Mouse (Mus musculus): ENCODE data around the gene Zbtb20. TPM values are rescaled to one million over a fixed set of nuclear protein-coding genes. Genes with fewer than 3 reads are reported as not detected.
A peak's percentile ranks its signal among the peaks of the same experiment; 100 is the strongest.

Gene Zbtb20
- polyA plus RNA-seq (2015; fragmentation: Nextera tagmentation; extraction: Ambion mirVana), result 27.9 and 39.7 TPM in 2 replicates

DNA sequence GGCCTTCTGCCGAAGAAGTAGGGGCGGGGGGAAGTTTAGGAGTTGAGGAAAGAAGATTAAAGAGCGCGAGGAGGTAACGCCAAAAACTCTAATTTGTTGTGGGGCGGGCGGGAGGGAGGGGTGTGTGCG lies at the start of gene Zbtb20:
Zbtb20 (plus strand) TSS at position 30 of the 129 bp plus-strand sequence.
- DNase-seq (ENCODE audit: low spot score), result no peak
- peak within 1 kb of the TSS; percentile 97 for H3K27ac ChIP-seq (ENCODE audit: low read length)
- 0% methylated on average over 2 of the region's 8 CpGs for WGBS
- peak within 1 kb of the TSS; percentile 85 for H3K9ac ChIP-seq (replicated peaks; ENCODE audit: low read depth)
- H3K4me2 ChIP-seq (replicated peaks; ENCODE audit: low read depth, low read length), result peak within 1 kb of the TSS; percentile 60
- H3K9me3 ChIP-seq (ENCODE audit: low read length), result no peaks in the 10 kb centered on the region
- no peak for ATAC-seq
- H3K4me1 ChIP-seq (ENCODE audit: insufficient read depth, low read depth, low read length), result peaks cover 2% of the 10 kb centered on the region; the same call in 1 of the 2 replicates
- H3K4me3 ChIP-seq (ENCODE audit: low read depth, low read length), result peak within 1 kb of the TSS; percentile 67
- TF ChIP-seq CTCF (IDR thresholded peaks at IDR 0.05) (no peak), EP300 (IDR thresholded peaks at IDR 0.05) (no peak)
- no peaks in the 10 kb centered on the region for H3K36me3 ChIP-seq (ENCODE audit: insufficient read depth, low read length)
- H3K27me3 ChIP-seq (replicated peaks; ENCODE audit: insufficient read depth, low read length), result no peaks in the 10 kb centered on the region

DNA sequence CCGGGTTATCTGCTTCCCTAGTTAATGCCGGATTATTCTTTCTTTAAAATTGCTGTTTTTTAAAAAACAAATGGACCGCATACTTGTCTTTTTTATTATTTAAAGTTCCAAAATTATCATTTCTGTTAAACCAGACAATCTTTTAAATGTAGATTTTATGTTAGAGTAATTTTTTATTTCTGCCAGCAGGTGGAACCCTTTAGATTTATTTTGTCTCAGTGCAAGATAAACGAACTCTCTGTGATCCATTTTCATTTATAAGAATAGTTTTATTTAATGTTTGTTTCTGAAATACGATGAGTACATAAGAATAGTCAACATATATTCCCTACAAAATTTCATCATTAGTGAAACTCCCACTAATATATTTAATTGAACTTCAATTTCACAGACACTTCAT lies 39.7 kb upstream of the Zbtb20 start:
- TF ChIP-seq CTCF (IDR thresholded peaks at IDR 0.05) (peak; percentile 26; the same call in 1 of the 2 replicates), EP300 (IDR thresholded peaks at IDR 0.05) (no peak)
- peak; percentile 72 for DNase-seq (ENCODE audit: low spot score)
- 53% methylated on average over 5 of the region's 5 CpGs for WGBS

DNA sequence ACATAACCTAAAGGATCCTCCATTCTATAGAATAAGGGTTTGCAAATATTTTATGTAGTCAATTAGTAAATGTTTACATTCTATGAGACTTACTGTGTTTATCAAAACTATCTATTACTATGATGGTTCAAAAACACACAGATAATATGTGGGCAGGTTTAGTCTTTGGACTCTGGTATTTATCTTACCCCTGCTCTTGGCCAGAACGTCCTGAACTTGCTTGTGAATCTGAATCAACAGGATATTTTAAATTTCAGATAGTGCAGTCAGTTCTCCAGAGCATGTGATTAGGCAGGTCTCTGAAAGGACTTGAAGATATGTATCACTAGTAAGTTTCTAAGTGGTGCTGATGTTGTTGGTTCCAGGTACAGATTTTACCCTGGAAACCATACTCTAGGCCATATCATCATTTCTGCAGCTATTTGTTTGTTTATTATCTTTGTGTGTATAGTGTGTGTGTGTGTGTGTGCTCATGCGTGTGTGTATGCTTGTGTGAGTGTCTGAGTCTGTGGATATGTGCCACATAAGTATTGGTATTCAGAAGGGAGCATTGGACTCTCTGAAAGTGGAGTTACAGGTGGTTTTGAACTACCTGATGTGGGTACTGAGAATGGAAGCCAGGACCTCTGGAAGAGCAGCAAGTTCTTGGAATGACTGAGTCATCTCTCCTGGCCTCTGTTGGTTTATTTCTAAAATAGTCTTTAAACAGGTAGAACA lies 39.1 kb upstream of the Zbtb20 start:
- TF ChIP-seq EP300 (IDR thresholded peaks at IDR 0.05) (no peak), CTCF (IDR thresholded peaks at IDR 0.05) (no peak)
- no peaks in the 10 kb centered on the region for H3K9me3 ChIP-seq (ENCODE audit: low read length)
- no peak overlapping the region for H3K4me3 ChIP-seq (ENCODE audit: low read depth, low read length)
- no peaks in the 10 kb centered on the region for H3K4me1 ChIP-seq (ENCODE audit: insufficient read depth, low read depth, low read length)
- WGBS, result 50% methylated on average over 2 of the region's 2 CpGs
- no peaks in the 10 kb centered on the region for H3K27me3 ChIP-seq (replicated peaks; ENCODE audit: insufficient read depth, low read length)
- H3K36me3 ChIP-seq (ENCODE audit: insufficient read depth, low read length), result no peaks in the 10 kb centered on the region
- H3K9ac ChIP-seq (replicated peaks; ENCODE audit: low read depth), result no peak overlapping the region
- no peak for ATAC-seq
- no peak overlapping the region for H3K27ac ChIP-seq (ENCODE audit: low read length)
- no peak for DNase-seq (ENCODE audit: low spot score)
- no peak overlapping the region for H3K4me2 ChIP-seq (replicated peaks; ENCODE audit: low read depth, low read length)

More for the DNA sequence above, 39.7 kb upstream of the Zbtb20 start:
- Histone ChIP-seq H3K4me2 (replicated peaks; ENCODE audit: low read depth, low read length) (no peak overlapping the region), H3K9me3 (ENCODE audit: low read length) (no peaks in the 10 kb centered on the region), H3K27ac (ENCODE audit: low read length) (no peak overlapping the region), H3K9ac (replicated peaks; ENCODE audit: low read depth) (no peak overlapping the region), H3K4me1 (ENCODE audit: insufficient read depth, low read depth, low read length) (no peaks in the 10 kb centered on the region), H3K27me3 (replicated peaks; ENCODE audit: insufficient read depth, low read length) (no peaks in the 10 kb centered on the region), H3K36me3 (ENCODE audit: insufficient read depth, low read length) (no peaks in the 10 kb centered on the region), H3K4me3 (ENCODE audit: low read depth, low read length) (no peak overlapping the region)
- ATAC-seq, result no peak

DNA sequence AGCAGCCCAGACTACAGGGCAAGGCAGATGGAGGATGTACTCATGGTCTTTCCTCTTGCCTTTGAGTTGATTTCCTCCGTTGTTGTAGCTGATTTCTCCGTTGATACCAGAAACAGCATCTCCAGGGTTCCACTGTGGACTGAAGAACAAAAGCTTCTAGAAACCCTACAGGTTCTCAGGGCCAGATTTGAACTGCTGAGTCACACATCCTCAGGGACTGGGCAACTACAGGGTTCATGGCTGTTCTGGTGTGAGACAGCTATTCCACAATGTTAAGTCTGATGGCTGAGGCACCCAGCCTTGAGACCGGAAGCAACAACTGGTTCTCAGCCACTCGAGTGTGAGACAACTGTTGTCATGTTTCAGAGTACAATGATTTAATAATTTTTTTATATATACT lies 37.5 kb upstream of the Zbtb20 start:
- WGBS, result 78% methylated on average over 4 of the region's 4 CpGs
- H3K9me3 ChIP-seq (ENCODE audit: low read length), result no peaks in the 10 kb centered on the region

DNA sequence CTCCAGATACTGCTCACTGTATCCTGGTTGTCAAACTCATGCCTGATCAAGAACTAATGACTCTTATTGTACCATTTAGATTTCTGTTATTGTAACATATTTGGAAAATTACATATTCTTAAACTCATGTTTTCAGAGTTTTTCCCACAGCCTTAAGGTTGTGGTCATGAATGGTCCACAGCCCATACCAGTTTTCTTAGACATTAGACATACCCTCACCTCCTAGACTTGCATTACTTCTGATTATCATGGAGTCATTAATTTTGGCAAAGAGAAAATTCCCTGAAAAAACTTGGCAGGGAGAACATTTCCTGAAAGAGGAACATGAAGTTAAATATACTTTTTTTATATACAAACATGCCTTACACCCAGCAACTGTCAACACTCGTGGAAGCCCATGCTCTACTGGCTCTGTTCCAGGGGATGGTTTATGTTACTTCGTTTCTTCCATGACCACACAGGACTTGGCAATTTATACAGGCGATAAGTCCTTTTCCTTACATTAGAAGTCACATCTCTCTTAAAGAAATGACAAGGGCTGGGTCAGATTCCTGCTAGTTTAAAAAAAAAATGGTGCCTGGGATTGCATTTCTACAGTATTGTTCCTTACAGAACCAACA lies 18.0 kb upstream of the Zbtb20 start:
- H3K9me3 ChIP-seq (ENCODE audit: low read length), result peaks cover 3% of the 10 kb centered on the region; the same call in 1 of the 2 replicates
- H3K9ac ChIP-seq (replicated peaks; ENCODE audit: low read depth), result no peak overlapping the region
- no peaks in the 10 kb centered on the region for H3K27me3 ChIP-seq (replicated peaks; ENCODE audit: insufficient read depth, low read length)
- H3K4me1 ChIP-seq (ENCODE audit: insufficient read depth, low read depth, low read length), result no peaks in the 10 kb centered on the region
- 31% methylated on average over 3 of the region's 3 CpGs for WGBS
- no peaks in the 10 kb centered on the region for H3K36me3 ChIP-seq (ENCODE audit: insufficient read depth, low read length)
- no peak overlapping the region for H3K27ac ChIP-seq (ENCODE audit: low read length)
- no peak overlapping the region for H3K4me3 ChIP-seq (ENCODE audit: low read depth, low read length)
- DNase-seq (ENCODE audit: low spot score), result no peak
- no peak overlapping the region for H3K4me2 ChIP-seq (replicated peaks; ENCODE audit: low read depth, low read length)
- no peak for TF ChIP-seq CTCF (IDR thresholded peaks at IDR 0.05)
- TF ChIP-seq EP300 (IDR thresholded peaks at IDR 0.05), result peak; percentile 16; the same call in 1 of the 2 replicates
- ATAC-seq, result no peak

More for the DNA sequence above, 37.5 kb upstream of the Zbtb20 start:
- Histone ChIP-seq H3K4me3 (ENCODE audit: low read depth, low read length) (no peak overlapping the region), H3K4me1 (ENCODE audit: insufficient read depth, low read depth, low read length) (no peaks in the 10 kb centered on the region), H3K27ac (ENCODE audit: low read length) (no peak overlapping the region), H3K9ac (replicated peaks; ENCODE audit: low read depth) (no peak overlapping the region), H3K4me2 (replicated peaks; ENCODE audit: low read depth, low read length) (no peak overlapping the region), H3K36me3 (ENCODE audit: insufficient read depth, low read length) (no peaks in the 10 kb centered on the region), H3K27me3 (replicated peaks; ENCODE audit: insufficient read depth, low read length) (no peaks in the 10 kb centered on the region)
- DNase-seq (ENCODE audit: low spot score) (no peak), ATAC-seq (no peak)
- TF ChIP-seq EP300 (IDR thresholded peaks at IDR 0.05) (no peak), CTCF (IDR thresholded peaks at IDR 0.05) (no peak)

DNA sequence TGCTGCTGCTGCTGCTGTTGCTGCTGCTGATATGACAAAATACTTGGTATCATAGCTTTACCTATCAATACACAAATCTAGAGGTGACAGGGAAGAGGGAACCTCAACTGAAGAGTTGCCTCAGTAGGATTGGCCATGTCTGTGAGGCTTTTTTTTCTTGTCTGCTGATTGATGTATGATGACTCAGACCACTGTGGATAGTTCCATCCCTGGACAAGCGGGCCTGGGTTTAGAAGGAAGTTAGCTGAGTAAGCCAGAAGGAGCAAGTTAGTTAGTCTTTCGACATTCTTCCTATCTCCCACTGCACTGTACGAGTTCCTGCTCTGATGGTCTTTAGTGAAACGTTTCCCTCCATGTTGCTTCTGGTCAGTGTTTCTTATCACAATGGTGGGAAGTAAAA lies 16.4 kb upstream of the Zbtb20 start:
- H3K4me1 ChIP-seq (ENCODE audit: insufficient read depth, low read depth, low read length), result no peaks in the 10 kb centered on the region
- TF ChIP-seq CTCF (IDR thresholded peaks at IDR 0.05) (no peak), EP300 (IDR thresholded peaks at IDR 0.05) (no peak)
- no peak for ATAC-seq
- WGBS, result 78% methylated on average over 4 of the region's 4 CpGs
- H3K27me3 ChIP-seq (replicated peaks; ENCODE audit: insufficient read depth, low read length), result no peaks in the 10 kb centered on the region
- no peak overlapping the region for H3K4me2 ChIP-seq (replicated peaks; ENCODE audit: low read depth, low read length)
- H3K27ac ChIP-seq (ENCODE audit: low read length), result no peak overlapping the region
- H3K36me3 ChIP-seq (ENCODE audit: insufficient read depth, low read length), result no peaks in the 10 kb centered on the region
- no peak overlapping the region for H3K4me3 ChIP-seq (ENCODE audit: low read depth, low read length)
- peaks cover 3% of the 10 kb centered on the region; the same call in 1 of the 2 replicates for H3K9me3 ChIP-seq (ENCODE audit: low read length)
- H3K9ac ChIP-seq (replicated peaks; ENCODE audit: low read depth), result no peak overlapping the region
- no peak for DNase-seq (ENCODE audit: low spot score)
